Mouse (Mus musculus) embryonic fibroblast, embryonic 13.5 days (primary cell): ENCODE data around the gene Saa1.

Source experiments
- CTCF ChIP-seq: IDR thresholded peaks from 2 replicates; pipeline ENCODE4 v1.5.1; 2011; ENCODE audit warnings: mild to moderate bottlenecking, control low read depth, low read length, moderate library complexity, borderline replicate concordance; ENCODE audit not compliant: insufficient read depth
- POLR2A ChIP-seq: IDR thresholded peaks from 2 replicates; pipeline ENCODE4 v1.6.1; 2011; ENCODE audit warnings: low read depth, mild to moderate bottlenecking, control low read depth, low read length, moderate library complexity

GRCm38 (mm10) chr7:46700521-46701025 lies 42.2 kb downstream of the Saa1 start:
- TF ChIP-seq POLR2A: no peak
- TF ChIP-seq CTCF: no peak
